Mouse (Mus musculus) Patski (cell line): ENCODE measurements at regions not wholly inside any gene's neighbourhood (a gene's known extent, or its start where the extent isn't known, plus 50 kb on each side); places are given as distances from the start of the nearest gene placed in this dataset.
A peak's percentile ranks its signal among the peaks of the same experiment; 100 is the strongest.

Source experiments
- ATAC-seq: fragments of 100-300 bp; one replicate; pipeline ENCODE4 v1.8.0; 2021
- CTCF ChIA-PET: fragments of 350-600 bp; sonication (Branson Sonifier 250); formaldehyde crosslinking; loops from one replicate; lab custom pipeline; 2022; ENCODE audit warnings: inconsistent platforms; lab: Charles Lee
- POLR2A ChIA-PET: fragments of 350-600 bp; sonication (Branson Sonifier 250); formaldehyde crosslinking; loops from one replicate; lab custom pipeline; 2022; ENCODE audit warnings: antibody characterized with exemption, inconsistent platforms; lab: Charles Lee
- DNase-seq: peaks from one replicate; pipeline ENCODE4 v3.0.0-alpha.2; 2011; ENCODE audit warnings: low read depth, low spot score
- H3K27me3 ChIP-seq: fragments of 371-371 bp; one replicate; pipeline ENCODE4 v1.5.1; 2021
- CTCF ChIP-seq: fragments of 100-300 bp; IDR thresholded peaks from one replicate; pipeline ENCODE4 v1.5.1; 2021
- in situ Hi-C: fragments of 300-500 bp; cut with MboI; formaldehyde crosslinking; loops from 3 replicates; pipeline ENCODE4 v1.11.1; 2018; ENCODE audit warnings: low pct_unique_long_range_greater_than_20kb, mixed read lengths

- CTCF ChIA-PET = no interaction called here
- in situ Hi-C loops = no loop called here
- TF ChIP-seq CTCF = no peak
- DNase-seq (no peak), ATAC-seq (no peak)
- POLR2A ChIA-PET = no interaction called here
- H3K27me3 ChIP-seq = no peaks in the 10 kb centered on the region
These were observed 253.7 kb downstream of the Stim2 start for GRCm38 (mm10) chr5:54252038-54252437.

GRCm38 (mm10) chr5:54254005-54254404, 255.7 kb downstream of the Stim2 start:
- no peak for TF ChIP-seq CTCF
- in situ Hi-C loops = no loop called here
- ATAC-seq (no peak), DNase-seq (no peak)
- no peaks in the 10 kb centered on the region for H3K27me3 ChIP-seq
- POLR2A ChIA-PET = no interaction called here
- CTCF ChIA-PET = no interaction called here

- peak; percentile 56 for TF ChIP-seq CTCF
- ChIA-PET POLR2A (no interaction called here), CTCF (no interaction called here)
- in situ Hi-C loops = no loop called here
- peaks cover 4% of the 10 kb centered on the region for H3K27me3 ChIP-seq
- ATAC-seq (no peak), DNase-seq (no peak)
These were observed 259.9 kb downstream of the Stim2 start for GRCm38 (mm10) chr5:54258087-54258733.

- ATAC-seq (no peak), DNase-seq (no peak)
- ChIA-PET POLR2A (no interaction called here), CTCF (no interaction called here)
- TF ChIP-seq CTCF = no peak
- in situ Hi-C loops = no loop called here
- peaks cover 13% of the 10 kb centered on the region for H3K27me3 ChIP-seq
These were observed 266.7 kb downstream of the Stim2 start for GRCm38 (mm10) chr5:54264867-54265434.

- no peak for TF ChIP-seq CTCF
- DNase-seq (no peak), ATAC-seq (no peak)
- ChIA-PET CTCF (no interaction called here), POLR2A (no interaction called here)
- peaks cover 17% of the 10 kb centered on the region for H3K27me3 ChIP-seq
- in situ Hi-C loops = no loop called here
These were observed 269.7 kb downstream of the Stim2 start for GRCm38 (mm10) chr5:54267905-54268590.

GRCm38 (mm10) chr5:54279357-54279756, 281.1 kb downstream of the Stim2 start:
- POLR2A ChIA-PET = no interaction called here
- in situ Hi-C loops = no loop called here
- CTCF ChIA-PET = interaction anchor here (1.8 kb wide), 1 partner anchor 17 kb away, joined by 5 read pairs; no protein-coding TSS in a partner anchor
- no peak for ATAC-seq
- H3K27me3 ChIP-seq = peaks cover 24% of the 10 kb centered on the region
- TF ChIP-seq CTCF = no peak
- no peak for DNase-seq

GRCm38 (mm10) chr5:54280670-54281069, 282.4 kb downstream of the Stim2 start:
- DNase-seq (no peak), ATAC-seq (no peak)
- H3K27me3 ChIP-seq = peaks cover 20% of the 10 kb centered on the region
- ChIA-PET POLR2A (no interaction called here), CTCF (interaction anchor here (1.4 to 1.8 kb wide), 2 partner anchors 10 to 15 kb away, joined by 5 read pairs; no protein-coding TSS in a partner anchor)
- TF ChIP-seq CTCF = no peak
- in situ Hi-C loops = no loop called here

- DNase-seq (no peak), ATAC-seq (no peak)
- no peak for TF ChIP-seq CTCF
- ChIA-PET CTCF (interaction anchor here (1.4 to 1.8 kb wide), 2 partner anchors 11 to 15 kb away, joined by 5 read pairs; no protein-coding TSS in a partner anchor), POLR2A (no interaction called here)
- in situ Hi-C loops = no loop called here
- peaks cover 20% of the 10 kb centered on the region for H3K27me3 ChIP-seq
These were observed 282.8 kb downstream of the Stim2 start for GRCm38 (mm10) chr5:54281121-54281520.

- ChIA-PET CTCF (no interaction called here), POLR2A (no interaction called here)
- TF ChIP-seq CTCF = no peak
- ATAC-seq (no peak), DNase-seq (no peak)
- in situ Hi-C loops = no loop called here
- peaks cover 17% of the 10 kb centered on the region for H3K27me3 ChIP-seq
These were observed 292.2 kb downstream of the Stim2 start for GRCm38 (mm10) chr5:54290372-54291080.

GRCm38 (mm10) chr5:54291940-54292339, 293.6 kb downstream of the Stim2 start:
- ATAC-seq (no peak), DNase-seq (no peak)
- peaks cover 25% of the 10 kb centered on the region for H3K27me3 ChIP-seq
- ChIA-PET POLR2A (no interaction called here), CTCF (no interaction called here)
- in situ Hi-C loops = no loop called here
- no peak for TF ChIP-seq CTCF
